8 mouse cellular contexts compared by ENCODE assay signal in genomic region chr12:51691845-51692632, GRCm38 (mm10). TPM values are rescaled to one million over a fixed set of nuclear protein-coding genes. Genes with fewer than 3 reads are reported as not detected.
DNase-seq lines count a peak whose midpoint lies in the region; ATAC-seq and TF ChIP-seq lines count a peak whose summit lies in the region.

Strn3 (minus strand) TSS chr12:51691897.

- H3K27ac ChIP-seq in forebrain, embryonic 12.5 days, result peak within 1 kb of the TSS; percentile 100
- H3K27ac ChIP-seq in heart, postnatal 0 days (ENCODE audit: low read depth), result peak within 1 kb of the TSS; percentile 100
- peak within 1 kb of the TSS; percentile 99 for H3K27ac ChIP-seq in liver, embryonic 16.5 days (ENCODE audit: low read length)
- H3K27ac ChIP-seq in neural tube, embryonic 13.5 days (replicated peaks), result peak within 1 kb of the TSS; percentile 100
- H3K27ac ChIP-seq in testis, adult 2 months (ENCODE audit: control insufficient read depth, insufficient read depth, low read depth, low read length), result peak within 1 kb of the TSS; percentile 94

- H3K9me3 ChIP-seq in E14TG2a.4 (ENCODE audit: low read length), result no peaks in the 10 kb centered on the region
- H3K9me3 ChIP-seq in forebrain, embryonic 12.5 days, result no peaks in the 10 kb centered on the region
- no peaks in the 10 kb centered on the region for H3K9me3 ChIP-seq in heart, postnatal 0 days (replicated peaks; ENCODE audit: control insufficient read depth, low read length)
- H3K9me3 ChIP-seq in liver, embryonic 16.5 days (replicated peaks; ENCODE audit: control insufficient read depth, low read length), result no peaks in the 10 kb centered on the region
- no peaks in the 10 kb centered on the region for H3K9me3 ChIP-seq in neural tube, embryonic 13.5 days

- H3K4me1 ChIP-seq in E14TG2a.4 (replicated peaks; ENCODE audit: low read depth, low read length), result peaks cover 63% of the 10 kb centered on the region
- peaks cover 11% of the 10 kb centered on the region for H3K4me1 ChIP-seq in forebrain, embryonic 12.5 days
- H3K4me1 ChIP-seq in heart, postnatal 0 days (ENCODE audit: control insufficient read depth, insufficient read depth), result peaks cover 25% of the 10 kb centered on the region
- peaks cover 30% of the 10 kb centered on the region for H3K4me1 ChIP-seq in liver, embryonic 16.5 days (ENCODE audit: control insufficient read depth, low read depth, low read length)
- peaks cover 31% of the 10 kb centered on the region for H3K4me1 ChIP-seq in neural tube, embryonic 13.5 days (replicated peaks)
- H3K4me1 ChIP-seq in testis, adult 2 months (ENCODE audit: control insufficient read depth, insufficient read depth, low read length), result peaks cover 8% of the 10 kb centered on the region

- TF ChIP-seq POLR2A in testis, adult 2 months (IDR thresholded peaks at IDR 0.05; ENCODE audit: control insufficient read depth, low read depth, low read length), result peak; percentile 79

- ATAC-seq in forebrain, embryonic 12.5 days (ENCODE audit: low FRiP score), result peak; percentile 96
- ATAC-seq in heart, postnatal 0 days (ENCODE audit: insufficient read depth, low read depth), result peak; percentile 94
- ATAC-seq in liver, embryonic 16.5 days (ENCODE audit: low read depth), result peak; percentile 91
- ATAC-seq in neural tube, embryonic 13.5 days (ENCODE audit: low read depth), result peak; percentile 96

- WGBS in forebrain, embryonic 12.5 days, result under 1% methylated on average over 47 of the region's 56 CpGs
- under 1% methylated on average over 46 of the region's 56 CpGs for WGBS in heart, postnatal 0 days
- WGBS in liver, embryonic 16.5 days (ENCODE audit: insufficient replicate concordance), result under 1% methylated on average over 48 of the region's 56 CpGs
- under 1% methylated on average over 55 of the region's 56 CpGs for WGBS in neural tube, embryonic 13.5 days

- H3K4me3 ChIP-seq in E14TG2a.4 (replicated peaks; ENCODE audit: low read length), result peak within 1 kb of the TSS; percentile 96
- H3K4me3 ChIP-seq in forebrain, embryonic 12.5 days (replicated peaks), result peak within 1 kb of the TSS; percentile 79
- H3K4me3 ChIP-seq in heart, postnatal 0 days (ENCODE audit: low read depth, low read length), result peak within 1 kb of the TSS; percentile 96
- H3K4me3 ChIP-seq in liver, embryonic 16.5 days (ENCODE audit: low read depth, low read length), result peak within 1 kb of the TSS; percentile 79
- peak within 1 kb of the TSS; percentile 98 for H3K4me3 ChIP-seq in neural tube, embryonic 13.5 days
- peak within 1 kb of the TSS; percentile 91 for H3K4me3 ChIP-seq in testis, adult 2 months (ENCODE audit: control insufficient read depth, low read depth, low read length)

- peak; percentile 55; the same call in 1 of the 2 replicates for TF ChIP-seq EP300 in heart, postnatal 0 days (IDR thresholded peaks at IDR 0.05; ENCODE audit: low read depth)

- DNase-seq in c-Kit-positive CD71-positive TER-119-positive erythroid progenitor cells, embryonic 14.5 days (ENCODE audit: low spot score), result peak; percentile 97
- peak; percentile 99 for DNase-seq in heart, postnatal 0 days (ENCODE audit: low spot score)
- DNase-seq in kidney, postnatal 4 days, result peak; percentile 95 to 98

- H3K9ac ChIP-seq in forebrain, embryonic 12.5 days, result peak within 1 kb of the TSS; percentile 99
- peak within 1 kb of the TSS; percentile 99 for H3K9ac ChIP-seq in heart, postnatal 0 days (replicated peaks; ENCODE audit: low read depth, low read length)
- H3K9ac ChIP-seq in liver, embryonic 16.5 days (ENCODE audit: low read depth, low read length), result peak within 1 kb of the TSS; percentile 93
- H3K9ac ChIP-seq in neural tube, embryonic 13.5 days, result peak within 1 kb of the TSS; percentile 99

- peak within 1 kb of the TSS; percentile 75 for H3K4me2 ChIP-seq in forebrain, embryonic 12.5 days
- peak within 1 kb of the TSS; percentile 88 for H3K4me2 ChIP-seq in heart, postnatal 0 days (ENCODE audit: low read depth, low read length)
- peak within 1 kb of the TSS; percentile 87 for H3K4me2 ChIP-seq in liver, embryonic 16.5 days (ENCODE audit: low read depth, low read length)
- peak within 1 kb of the TSS; percentile 77 for H3K4me2 ChIP-seq in neural tube, embryonic 13.5 days

- TF ChIP-seq CTCF in E14TG2a.4 (conservative IDR thresholded peaks at IDR 0.05; ENCODE audit: low read length), result no peak
- TF ChIP-seq CTCF in heart, postnatal 0 days (IDR thresholded peaks at IDR 0.05; ENCODE audit: low read depth), result no peak
- no peak for TF ChIP-seq CTCF in testis, adult 2 months (IDR thresholded peaks at IDR 0.05; ENCODE audit: control insufficient read depth, insufficient read depth, insufficient replicate concordance, low read depth, low read length)

- H3K36me3 ChIP-seq in E14TG2a.4 (ENCODE audit: insufficient read depth, low read length), result no peaks in the 10 kb centered on the region
- no peaks in the 10 kb centered on the region for H3K36me3 ChIP-seq in forebrain, embryonic 12.5 days (replicated peaks)
- no peaks in the 10 kb centered on the region for H3K36me3 ChIP-seq in heart, postnatal 0 days (replicated peaks; ENCODE audit: control insufficient read depth, insufficient read depth, low read length)
- H3K36me3 ChIP-seq in liver, embryonic 16.5 days (ENCODE audit: control insufficient read depth, insufficient read depth), result no peaks in the 10 kb centered on the region
- H3K36me3 ChIP-seq in neural tube, embryonic 13.5 days, result no peaks in the 10 kb centered on the region
- H3K36me3 ChIP-seq in testis, adult 2 months (ENCODE audit: control insufficient read depth, insufficient read depth, low read length), result no peaks in the 10 kb centered on the region

- H3K27me3 ChIP-seq in E14TG2a.4 (ENCODE audit: insufficient read depth, low read length), result no peaks in the 10 kb centered on the region
- no peaks in the 10 kb centered on the region for H3K27me3 ChIP-seq in forebrain, embryonic 12.5 days
- no peaks in the 10 kb centered on the region for H3K27me3 ChIP-seq in heart, postnatal 0 days (ENCODE audit: control insufficient read depth, insufficient read depth, low read length)
- no peaks in the 10 kb centered on the region for H3K27me3 ChIP-seq in liver, embryonic 16.5 days (ENCODE audit: control insufficient read depth, insufficient read depth, low read depth, low read length)
- H3K27me3 ChIP-seq in neural tube, embryonic 13.5 days, result no peaks in the 10 kb centered on the region
- no peaks in the 10 kb centered on the region for H3K27me3 ChIP-seq in testis, adult 2 months (ENCODE audit: control insufficient read depth, insufficient read depth, low read length)

RNA-seq across cellular contexts. Expression of gene Strn3, which starts in this region (rescaled TPM):
- 57.3 and 63.5 TPM in 2 replicates for polyA plus RNA-seq in forebrain, embryonic 12.5 days (2016; fragmentation: Nextera tagmentation; extraction: Ambion mirVana)
- 69.6 and 73.5 TPM in 2 replicates for total RNA-seq in heart, postnatal 0 days (2014; rRNA removed; ENCODE audit: low replicate concordance)
- 37.1 and 37.4 TPM in 2 replicates for polyA plus RNA-seq in heart, postnatal 0 days (2015; fragmentation: Nextera tagmentation; extraction: Ambion mirVana)
- polyA plus RNA-seq in liver, embryonic 16.5 days (2015; fragmentation: Nextera tagmentation; extraction: Ambion mirVana), result 11.3 and 11.8 TPM in 2 replicates
- polyA plus RNA-seq in neural tube, embryonic 13.5 days (2015; fragmentation: Nextera tagmentation; extraction: Ambion mirVana), result 42.1 and 42.4 TPM in 2 replicates
- polyA plus RNA-seq in testis, adult 2 months (2012; rRNA removed), result 8.3 and 10.2 TPM in 2 replicates

Comparison
In these comparisons a context has a peak if more than half of its experiments do, and no peak if none do; other contexts are left out.
1. Peak in every context shown above with its lines: DNase-seq, ATAC-seq, H3K4me3 ChIP-seq and H3K27ac ChIP-seq.